Mouse (Mus musculus) c-Kit-negative CD71-positive TER-119-positive erythroid progenitor cells, embryonic 14.5 days (primary cell): ENCODE measurements at regions not wholly inside any gene's neighbourhood (a gene's known extent, or its start where the extent isn't known, plus 50 kb on each side); places are given as distances from the start of the nearest gene placed in this dataset.
A peak's percentile ranks its signal among the peaks of the same experiment; 100 is the strongest.

Source experiments
- DNase-seq: peaks from one replicate; pipeline ENCODE4 v3.0.0-alpha.2; 2013; ENCODE audit warnings: low read depth, low spot score

DNA sequence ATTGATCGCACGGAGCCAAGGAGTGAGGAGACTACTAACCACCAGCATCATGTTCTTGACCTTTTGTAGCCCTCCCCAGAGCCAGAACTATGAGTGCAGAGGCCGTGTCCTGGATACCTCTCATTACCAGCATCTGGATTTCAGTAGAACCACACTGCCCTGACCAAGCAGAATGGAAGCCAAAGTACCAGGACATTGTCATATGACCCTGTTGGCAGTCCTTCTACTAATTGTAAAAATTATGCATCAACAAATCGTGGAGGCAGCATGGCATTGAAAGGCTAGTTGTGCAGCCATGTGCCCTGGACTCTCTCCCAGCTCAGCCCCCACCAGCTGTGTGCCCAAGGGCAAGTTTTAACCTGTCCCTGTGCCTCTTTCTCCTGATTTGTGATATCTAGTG lies 135.6 kb upstream of the Dock1 start:
- no peak for DNase-seq

- no peak for DNase-seq
Observed at GRCm38 (mm10) chr7:134541699-134542098, 128.8 kb upstream of the Dock1 start.

- DNase-seq, result no peak
Observed at GRCm38 (mm10) chr7:134546187-134546586, 124.3 kb upstream of the Dock1 start.

DNA sequence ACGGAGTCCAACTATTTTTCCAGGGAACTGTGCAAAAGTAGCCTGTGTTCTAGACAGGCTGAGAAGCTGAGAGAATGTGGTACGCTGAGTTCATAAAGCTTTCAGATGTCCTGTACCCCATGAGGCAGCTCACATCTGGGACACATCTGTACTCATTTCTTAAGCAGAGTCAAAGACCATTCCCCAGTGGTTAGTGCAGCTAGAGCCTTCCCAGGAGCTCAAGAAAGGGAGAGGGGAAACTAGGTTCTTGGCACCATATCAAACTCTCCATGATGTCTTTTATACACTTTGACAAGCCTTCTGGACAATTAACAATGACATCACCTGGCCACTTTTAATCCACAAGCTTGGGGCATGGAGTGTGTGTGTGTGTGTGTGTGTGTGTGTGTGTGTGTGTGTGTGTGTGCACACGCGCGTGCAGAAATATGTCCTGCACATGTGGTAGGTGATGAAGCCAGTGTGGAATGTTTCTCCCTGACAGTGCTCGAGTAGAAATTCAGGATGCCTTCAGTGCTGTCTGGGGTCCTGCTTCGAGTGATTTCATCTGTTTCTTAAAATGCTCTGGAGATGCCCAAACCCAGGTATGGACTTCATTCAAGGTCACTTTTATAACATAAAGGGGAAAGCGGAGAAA lies 121.1 kb upstream of the Dock1 start:
- no peak for DNase-seq

DNA sequence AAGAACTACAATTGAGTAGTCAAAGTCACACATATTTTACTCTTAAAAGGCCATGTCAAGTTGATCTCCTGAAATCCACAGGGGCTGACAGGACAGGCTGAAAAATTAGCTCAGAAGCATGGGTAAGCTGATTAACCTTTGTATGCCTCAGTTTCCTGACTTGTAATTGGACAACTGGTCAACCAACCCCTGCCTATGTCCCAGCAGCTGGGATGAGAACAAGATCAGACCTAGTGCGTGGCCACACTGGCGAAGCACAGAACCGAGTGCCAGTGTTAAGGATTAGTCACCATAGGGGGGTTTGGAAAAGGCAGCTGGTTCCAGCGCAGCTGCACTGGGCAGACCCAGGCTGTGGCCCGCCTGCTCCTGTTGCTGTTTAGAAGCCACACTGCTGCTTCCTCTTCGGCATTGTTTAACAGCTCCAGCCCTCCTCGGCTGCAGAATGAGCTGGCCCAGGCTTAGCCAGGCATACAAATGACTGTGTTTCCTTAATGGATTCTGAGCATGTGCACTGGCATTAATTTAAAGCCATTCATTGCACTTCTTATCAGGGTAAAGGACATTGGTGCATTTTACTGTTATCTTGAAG lies 120.1 kb upstream of the Dock1 start:
- no peak for DNase-seq

DNA sequence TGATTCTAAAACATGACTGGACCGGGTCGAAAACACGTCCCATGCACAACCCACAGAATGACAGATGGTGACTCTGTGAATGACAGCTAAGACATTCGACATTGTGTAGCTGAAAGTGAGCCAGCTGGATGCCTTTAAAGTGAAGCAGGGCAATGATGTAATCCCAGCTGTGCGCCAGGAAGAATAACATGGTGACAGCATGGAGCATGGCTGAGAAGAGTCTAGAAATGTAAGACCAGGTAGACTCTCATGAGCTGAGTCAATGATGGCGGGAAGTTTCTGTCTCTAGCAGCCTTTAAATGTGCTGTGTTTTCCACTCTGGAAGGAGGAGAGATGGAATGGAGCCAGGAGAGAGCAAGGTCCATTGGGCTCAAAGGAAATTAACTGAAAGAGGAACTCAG lies 118.4 kb upstream of the Dock1 start:
- no peak for DNase-seq

DNA sequence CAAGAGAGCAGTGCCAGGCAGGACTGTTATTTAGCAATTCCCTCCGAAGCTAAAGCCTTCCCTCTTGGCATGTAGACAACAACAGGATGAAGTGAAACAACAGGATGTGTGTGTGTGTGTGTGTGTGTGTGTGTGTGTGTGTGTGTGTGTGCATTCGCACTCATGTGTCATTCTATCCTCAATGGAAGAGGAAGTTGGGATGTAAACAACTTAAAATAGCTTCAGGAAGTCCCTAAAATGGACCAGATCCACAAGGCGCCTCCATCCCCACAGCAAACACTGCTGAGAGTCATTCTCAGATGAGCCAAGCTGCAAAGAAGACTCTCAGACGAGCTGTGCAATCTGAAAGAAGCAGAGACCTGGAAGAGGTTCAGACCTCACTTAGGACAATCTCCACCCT lies 114.4 kb upstream of the Dock1 start:
- no peak for DNase-seq

- peak; percentile 36 for DNase-seq
Observed at GRCm38 (mm10) chr7:134566322-134566721, 104.1 kb upstream of the Dock1 start.

DNA sequence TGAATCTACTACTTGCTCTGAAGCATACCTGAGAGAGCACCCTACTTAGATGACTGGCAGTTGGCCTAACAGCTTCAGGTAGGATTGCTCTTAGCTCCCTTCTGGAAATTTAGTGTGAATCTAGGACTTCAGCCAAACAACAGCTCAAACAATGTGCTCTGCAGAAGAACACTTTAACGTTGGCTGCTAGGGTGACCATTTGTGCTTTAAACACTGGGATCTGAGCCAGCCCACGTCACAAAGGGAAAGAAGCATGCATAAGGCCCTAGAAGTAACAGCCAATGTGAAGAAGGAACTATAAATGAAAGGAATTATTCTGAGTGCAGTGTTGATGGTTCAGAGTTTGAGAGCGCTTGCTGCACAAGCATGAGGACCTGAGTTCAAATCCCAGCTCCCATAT lies 101.2 kb upstream of the Dock1 start:
- no peak for DNase-seq

DNA sequence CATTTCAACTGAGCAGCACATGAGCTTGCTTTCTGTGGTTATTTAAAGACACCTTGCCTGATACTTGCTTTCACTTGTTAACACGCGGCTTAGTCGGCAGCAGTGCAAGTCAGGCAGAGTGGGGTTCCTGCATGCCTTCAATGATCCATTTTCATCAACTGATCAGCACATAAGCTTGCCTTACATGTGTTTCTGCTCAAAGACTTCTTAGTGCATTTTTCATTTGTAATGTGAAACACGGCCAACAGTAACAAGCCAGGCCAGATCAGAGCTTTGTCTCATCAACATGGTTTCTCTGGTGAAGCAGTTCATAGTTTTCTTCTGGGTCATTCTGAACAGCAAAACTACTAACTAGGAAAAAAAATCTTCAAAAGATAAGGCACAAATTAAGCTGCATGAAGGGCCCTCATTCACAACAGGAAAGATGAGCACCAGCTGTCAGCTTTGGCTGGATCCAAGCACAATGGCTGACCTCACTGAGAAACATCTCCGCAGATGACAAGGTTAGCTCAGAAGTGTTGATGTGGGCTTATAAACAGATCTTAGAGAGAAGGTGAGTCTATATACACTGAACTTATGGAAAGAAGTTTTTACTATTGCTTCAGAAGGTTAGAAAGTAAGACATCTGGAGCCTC lies 100.2 kb upstream of the Dock1 start:
- no peak for DNase-seq

DNA sequence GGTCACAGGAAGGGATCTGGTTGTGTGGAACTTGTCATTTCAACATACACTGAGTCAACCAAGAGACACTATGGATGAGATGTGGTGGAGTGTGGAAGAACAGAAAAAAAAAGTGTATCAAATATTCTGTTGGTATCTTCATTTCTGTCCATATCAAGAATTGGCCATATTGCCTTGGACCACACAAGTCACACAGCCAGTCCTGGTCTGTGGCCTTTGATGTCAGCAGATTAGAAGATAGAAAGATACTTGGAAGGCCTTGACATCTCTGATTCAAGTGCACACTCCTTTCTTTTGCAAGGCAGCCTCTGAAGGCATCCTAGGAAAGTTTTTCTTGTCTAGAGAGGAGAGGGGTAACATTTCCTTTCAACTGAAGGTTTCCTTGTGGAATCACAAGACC lies 88.7 kb upstream of the Dock1 start:
- DNase-seq, result no peak

DNA sequence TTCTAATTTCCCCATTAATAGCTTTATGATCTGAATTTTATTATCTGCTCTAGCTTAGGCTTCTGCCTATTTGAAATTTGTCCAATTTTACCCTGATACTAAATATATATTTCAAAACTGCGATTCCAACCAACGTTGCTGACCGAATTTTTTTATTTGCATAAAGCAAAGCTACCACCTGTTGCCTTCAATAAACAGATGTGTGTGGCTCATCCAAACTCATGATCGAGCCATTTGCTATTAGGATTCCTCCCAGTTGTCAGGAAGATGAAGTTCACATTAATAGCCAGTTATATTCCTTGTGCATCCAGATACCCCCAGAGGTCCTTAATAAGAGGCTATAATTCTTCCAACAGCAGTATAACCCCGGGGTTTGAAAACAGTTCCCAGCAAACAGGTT lies 85.0 kb upstream of the Dock1 start:
- DNase-seq, result no peak

- DNase-seq, result no peak
Observed at GRCm38 (mm10) chr7:134586990-134587389, 83.5 kb upstream of the Dock1 start.

- DNase-seq, result no peak
Observed at GRCm38 (mm10) chr7:134607886-134608285, 62.6 kb upstream of the Dock1 start.

DNA sequence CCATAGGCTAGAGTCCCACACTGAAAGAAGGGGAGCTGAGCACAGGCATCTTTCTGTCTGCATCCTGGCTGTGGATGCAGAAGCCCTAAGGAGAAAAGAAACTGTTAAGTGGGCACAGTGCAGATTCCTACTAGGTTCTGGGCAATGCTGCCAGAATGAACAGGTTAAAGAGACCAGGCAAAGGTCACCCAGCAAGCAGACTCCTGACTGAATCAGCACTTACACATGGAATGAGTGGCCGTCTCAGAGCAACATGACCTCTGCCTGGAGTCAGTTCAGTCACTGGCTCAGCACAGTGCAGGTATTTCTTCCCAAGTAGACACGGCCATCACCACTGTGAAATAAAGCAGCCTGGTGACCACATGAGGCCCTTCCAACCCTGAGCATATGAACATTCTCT lies 60.3 kb upstream of the Dock1 start:
- no peak for DNase-seq

- DNase-seq, result no peak
Observed at GRCm38 (mm10) chr7:134611371-134611770, 59.1 kb upstream of the Dock1 start.

GRCm38 (mm10) chr7:134612175-134612633 lies 58.2 kb upstream of the Dock1 start:
- DNase-seq, result no peak

DNA sequence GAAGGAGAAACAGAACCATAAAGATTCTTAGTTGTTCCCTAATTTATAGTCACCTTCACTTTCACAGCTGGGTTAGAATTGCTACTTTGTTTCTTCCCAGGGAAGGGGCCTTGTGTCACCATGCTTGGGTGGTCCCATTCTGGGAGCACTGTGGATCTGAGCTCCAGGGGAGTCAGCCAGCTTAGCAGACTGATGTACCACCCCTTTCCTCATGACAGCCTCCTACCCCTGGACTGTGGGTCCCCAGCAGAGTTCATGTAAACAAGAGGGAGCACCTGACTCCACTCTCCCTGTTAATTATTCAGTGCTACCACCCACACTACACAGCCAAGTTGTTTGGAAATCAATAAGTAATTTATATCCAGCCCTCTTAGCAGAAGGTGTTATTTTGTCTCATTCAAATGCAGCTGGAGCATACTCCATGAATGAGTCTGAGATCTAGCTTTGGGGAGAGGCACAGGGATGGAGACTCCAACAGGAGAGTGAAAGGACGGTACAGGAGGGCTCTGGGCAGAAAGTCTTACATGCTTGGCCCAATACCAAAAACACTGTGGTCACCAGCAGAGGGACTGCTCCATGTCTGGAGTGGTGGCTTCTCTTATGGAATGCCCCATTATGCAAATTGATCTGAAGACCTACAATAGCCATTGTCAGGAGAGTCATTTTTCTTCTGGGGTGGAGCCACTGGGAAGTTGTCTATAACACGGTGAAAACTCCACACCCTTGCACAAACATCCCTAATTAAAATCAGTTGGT lies 51.1 kb upstream of the Dock1 start:
- no peak for DNase-seq

GRCm38 (mm10) chr7:134620006-134620405 lies 50.4 kb upstream of the Dock1 start:
- no peak for DNase-seq
